Mouse (Mus musculus): ENCODE measurements at regions not wholly inside any gene's neighbourhood (a gene's known extent, or its start where the extent isn't known, plus 50 kb on each side); places are given as distances from the start of the nearest gene placed in this dataset.

DNA sequence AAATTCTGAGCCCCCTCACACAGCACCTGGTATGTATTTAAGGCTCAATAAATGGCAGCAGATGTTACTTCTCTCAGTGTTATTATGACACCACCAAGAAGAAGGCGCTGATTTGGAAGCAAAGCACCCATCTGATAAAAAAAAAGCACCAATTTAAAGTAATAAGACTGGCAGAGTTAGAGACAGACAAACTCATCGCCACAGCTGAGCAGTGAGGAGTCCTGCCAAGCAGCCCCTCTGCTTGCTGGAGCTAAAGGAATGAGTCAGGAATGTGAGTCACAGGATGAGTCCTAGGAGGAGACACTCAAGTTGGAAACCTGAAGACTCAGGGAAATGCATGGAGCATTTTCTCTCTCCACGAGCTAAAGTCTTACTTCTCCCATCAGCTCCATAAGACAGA lies 311.7 kb upstream of the Sox9 start:
- no peak for ATAC-seq (ENCODE audit: low FRiP score, low read depth)
- no peak overlapping the region for H3K4me3 ChIP-seq

DNA sequence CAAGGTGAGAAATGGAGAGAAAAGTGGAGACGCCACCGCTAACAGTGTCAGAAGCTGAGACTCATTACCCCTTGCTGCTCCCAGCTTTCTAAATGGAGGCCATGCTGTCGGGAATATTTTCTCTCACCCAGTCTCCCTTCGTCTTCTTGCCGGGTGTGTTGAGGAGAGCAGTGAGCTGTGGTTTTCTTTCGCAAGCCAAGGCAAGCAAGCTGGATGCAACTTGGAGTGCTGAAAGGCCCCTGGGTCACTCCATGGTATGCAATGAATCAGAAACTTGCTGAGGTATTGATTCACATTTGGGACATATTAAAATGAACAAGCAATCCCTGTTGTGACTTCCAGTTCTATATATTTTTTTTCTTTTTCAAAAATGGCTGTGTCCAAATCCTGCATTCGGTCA lies 308.8 kb upstream of the Sox9 start:
- H3K4me3 ChIP-seq = no peak overlapping the region
- H3K9me3 ChIP-seq = no peaks in the 10 kb centered on the region
- no peaks in the 10 kb centered on the region for H3K27me3 ChIP-seq
- no peak overlapping the region for H3K4me2 ChIP-seq (replicated peaks)
- H3K9ac ChIP-seq = no peak overlapping the region
- H3K27ac ChIP-seq = no peak overlapping the region
- no peak for ATAC-seq (ENCODE audit: low FRiP score, low read depth)
- no peaks in the 10 kb centered on the region for H3K36me3 ChIP-seq
- WGBS = 76% methylated on average over 7 of the region's 7 CpGs
- H3K4me1 ChIP-seq = no peaks in the 10 kb centered on the region; the same call in 1 of the 2 replicates

More for the DNA sequence above, 311.7 kb upstream of the Sox9 start:
- H3K9me3 ChIP-seq = no peaks in the 10 kb centered on the region
- no peak overlapping the region for H3K4me2 ChIP-seq (replicated peaks)
- no peak overlapping the region for H3K9ac ChIP-seq
- no peaks in the 10 kb centered on the region for H3K36me3 ChIP-seq
- 55% methylated on average over 3 of the region's 3 CpGs for WGBS
- H3K4me1 ChIP-seq = no peaks in the 10 kb centered on the region; the same call in 1 of the 2 replicates
- no peaks in the 10 kb centered on the region for H3K27me3 ChIP-seq
- no peak overlapping the region for H3K27ac ChIP-seq

DNA sequence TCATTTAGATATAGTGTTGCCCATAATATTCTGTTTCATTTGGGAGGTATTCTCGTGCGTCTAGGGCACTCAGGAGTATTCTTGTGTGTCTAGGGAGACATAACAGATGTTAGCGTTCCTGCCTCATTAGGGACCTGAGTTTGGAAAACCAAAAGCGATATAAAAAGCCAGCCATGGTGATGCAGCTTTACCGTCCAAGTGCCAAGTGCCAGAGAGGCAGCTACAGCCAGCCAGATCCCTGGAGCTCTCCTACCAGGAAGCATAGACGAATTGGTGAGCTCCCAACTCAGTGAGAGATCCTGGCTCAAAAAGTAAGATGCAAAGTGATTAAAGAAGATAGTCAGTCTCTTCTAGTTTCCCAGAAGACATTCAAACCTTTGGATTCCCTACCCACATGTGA lies 308.3 kb upstream of the Sox9 start:
- Histone ChIP-seq H3K4me1 (no peaks in the 10 kb centered on the region; the same call in 1 of the 2 replicates), H3K27ac (no peak overlapping the region), H3K4me3 (no peak overlapping the region), H3K9ac (no peak overlapping the region), H3K36me3 (no peaks in the 10 kb centered on the region), H3K4me2 (replicated peaks) (no peak overlapping the region), H3K27me3 (no peaks in the 10 kb centered on the region), H3K9me3 (no peaks in the 10 kb centered on the region)
- WGBS = 65% methylated on average over 6 of the region's 6 CpGs
- no peak for ATAC-seq (ENCODE audit: low FRiP score, low read depth)

DNA sequence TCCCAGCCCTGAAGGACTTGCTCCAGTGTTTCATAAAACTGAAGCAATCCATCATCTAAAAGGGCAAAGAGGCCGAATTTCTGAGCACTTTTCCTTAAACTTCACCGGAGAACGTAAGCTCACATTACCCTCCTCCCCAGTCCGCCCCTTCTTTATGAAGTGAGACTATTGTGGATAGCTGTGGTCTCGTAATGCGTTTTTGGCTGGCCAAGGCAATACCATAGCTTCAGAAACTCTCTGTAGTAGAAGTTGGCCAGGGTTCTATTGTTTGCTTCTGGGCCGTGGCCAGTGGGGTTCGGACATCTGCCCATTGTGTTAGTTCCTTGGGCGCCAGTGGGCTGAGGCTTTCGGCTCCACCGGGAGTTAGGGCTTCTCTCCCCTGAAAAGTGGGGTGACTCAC lies 301.7 kb upstream of the Sox9 start:
- Histone ChIP-seq H3K4me3 (no peak overlapping the region), H3K27ac (no peak overlapping the region), H3K4me2 (replicated peaks) (peak overlapping the region; percentile 45), H3K36me3 (no peaks in the 10 kb centered on the region), H3K4me1 (peaks cover 10% of the 10 kb centered on the region; the same call in 1 of the 2 replicates), H3K27me3 (no peaks in the 10 kb centered on the region), H3K9me3 (no peaks in the 10 kb centered on the region), H3K9ac (no peak overlapping the region)
- ATAC-seq (ENCODE audit: low FRiP score, low read depth) = no peak
- 61% methylated on average over 11 of the region's 11 CpGs for WGBS

DNA sequence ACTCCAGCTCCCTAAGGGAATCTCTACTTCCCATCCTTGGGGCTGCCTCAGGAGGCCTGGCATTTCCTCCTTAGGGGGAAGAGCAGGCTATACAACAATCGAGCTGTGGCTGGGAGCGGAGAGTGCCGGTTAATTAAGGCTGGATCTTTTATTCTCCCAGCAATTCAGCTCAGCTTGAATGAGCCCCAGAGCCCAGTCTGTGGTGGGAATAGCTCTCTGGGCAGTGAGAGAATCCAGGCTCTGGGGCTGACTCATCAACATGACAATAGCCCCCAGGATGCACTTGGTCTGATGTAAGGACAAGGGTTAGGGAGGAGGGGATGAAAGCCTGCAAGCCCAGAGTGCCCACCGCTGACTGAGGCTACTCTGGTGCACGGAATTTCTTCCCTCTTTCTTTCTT lies 280.2 kb upstream of the Sox9 start:
- Histone ChIP-seq H3K36me3 (no peaks in the 10 kb centered on the region), H3K27ac (no peak overlapping the region), H3K9ac (no peak overlapping the region), H3K27me3 (no peaks in the 10 kb centered on the region), H3K9me3 (no peaks in the 10 kb centered on the region), H3K4me1 (0 out of 2 replicates have a peak, but pooled peaks cover 4% of the 10 kb centered on the region), H3K4me3 (no peak overlapping the region), H3K4me2 (replicated peaks) (no peak overlapping the region)
- 10% methylated on average over 5 of the region's 5 CpGs for WGBS
- no peak for ATAC-seq (ENCODE audit: low FRiP score, low read depth)

DNA sequence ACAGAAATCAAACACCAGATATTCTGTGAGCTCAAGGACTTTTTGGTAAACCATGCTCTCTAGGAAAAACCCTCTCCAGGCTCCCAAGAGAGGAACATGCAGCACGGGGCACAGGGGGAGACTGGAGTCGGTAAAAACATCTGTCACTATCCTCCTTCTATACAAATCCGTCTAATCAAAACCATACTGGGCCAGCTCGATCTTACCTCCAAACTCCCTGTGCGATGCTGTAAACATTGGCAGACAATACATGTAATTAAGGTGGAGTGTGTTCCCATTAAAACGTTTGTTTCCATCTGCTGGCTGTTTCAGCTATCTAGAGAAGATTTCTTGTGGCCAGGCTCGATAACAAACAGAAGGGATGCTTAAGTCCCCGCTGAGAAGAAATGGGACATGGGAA lies 262.9 kb upstream of the Sox9 start:
- H3K27ac ChIP-seq = no peak overlapping the region
- 31% methylated on average over 8 of the region's 8 CpGs for WGBS
- no peak for ATAC-seq (ENCODE audit: low FRiP score, low read depth)
- H3K4me2 ChIP-seq (replicated peaks) = no peak overlapping the region
- H3K9me3 ChIP-seq = no peaks in the 10 kb centered on the region
- H3K4me3 ChIP-seq = no peak overlapping the region
- no peak overlapping the region for H3K9ac ChIP-seq
- peaks cover 23% of the 10 kb centered on the region for H3K4me1 ChIP-seq
- H3K36me3 ChIP-seq = no peaks in the 10 kb centered on the region
- H3K27me3 ChIP-seq = no peaks in the 10 kb centered on the region

DNA sequence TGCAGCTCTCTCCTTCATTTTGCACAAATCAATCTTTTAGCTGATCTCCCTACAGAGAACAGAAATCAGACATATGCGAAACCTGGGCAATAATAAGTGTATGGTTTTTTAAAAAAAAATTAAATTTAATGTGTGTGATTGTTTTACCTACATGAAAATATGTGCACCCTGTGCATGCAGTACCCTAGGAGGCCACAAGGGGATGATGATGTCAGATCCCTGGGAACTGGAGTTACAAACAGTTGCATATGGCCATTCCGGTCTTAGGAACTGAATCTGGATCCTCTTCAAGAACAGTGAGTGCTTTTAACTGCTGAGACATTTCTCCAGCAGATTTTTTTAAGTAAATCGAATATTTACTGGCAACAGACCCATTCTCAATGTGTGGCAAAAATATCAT lies 257.0 kb upstream of the Sox9 start:
- Histone ChIP-seq H3K9ac (no peak overlapping the region), H3K4me3 (no peak overlapping the region), H3K36me3 (no peaks in the 10 kb centered on the region), H3K27me3 (no peaks in the 10 kb centered on the region), H3K27ac (no peak overlapping the region), H3K9me3 (no peaks in the 10 kb centered on the region), H3K4me1 (peaks cover 21% of the 10 kb centered on the region), H3K4me2 (replicated peaks) (no peak overlapping the region)
- ATAC-seq (ENCODE audit: low FRiP score, low read depth) = no peak
- WGBS = 97% methylated on average over 3 of the region's 3 CpGs

DNA sequence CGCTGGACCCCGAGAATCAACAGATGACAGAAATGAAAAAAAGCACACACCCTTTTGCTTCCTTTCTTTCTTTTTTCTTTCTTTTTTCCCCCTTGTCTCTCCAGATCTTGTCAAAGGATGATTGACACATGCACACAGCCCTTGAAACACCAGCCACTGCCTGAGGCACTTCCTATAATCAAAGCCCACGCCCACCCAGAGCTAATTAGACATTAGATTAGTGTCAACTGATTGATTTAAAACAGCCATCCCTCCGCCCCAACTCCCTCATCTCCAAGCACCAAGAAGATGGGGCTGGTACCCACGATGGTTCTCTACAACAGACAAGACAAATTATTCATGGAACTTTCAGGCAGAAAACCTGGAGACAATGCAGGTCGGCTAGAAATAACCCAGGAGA lies 239.5 kb upstream of the Sox9 start:
- H3K36me3 ChIP-seq = no peaks in the 10 kb centered on the region
- no peak overlapping the region for H3K27ac ChIP-seq
- H3K27me3 ChIP-seq = no peaks in the 10 kb centered on the region
- 43% methylated on average over 6 of the region's 6 CpGs for WGBS
- no peak for ATAC-seq (ENCODE audit: low FRiP score, low read depth)
- H3K4me1 ChIP-seq = peaks cover 27% of the 10 kb centered on the region
- no peak overlapping the region for H3K4me2 ChIP-seq (replicated peaks)
- H3K4me3 ChIP-seq = no peak overlapping the region
- H3K9me3 ChIP-seq = no peaks in the 10 kb centered on the region
- no peak overlapping the region for H3K9ac ChIP-seq

DNA sequence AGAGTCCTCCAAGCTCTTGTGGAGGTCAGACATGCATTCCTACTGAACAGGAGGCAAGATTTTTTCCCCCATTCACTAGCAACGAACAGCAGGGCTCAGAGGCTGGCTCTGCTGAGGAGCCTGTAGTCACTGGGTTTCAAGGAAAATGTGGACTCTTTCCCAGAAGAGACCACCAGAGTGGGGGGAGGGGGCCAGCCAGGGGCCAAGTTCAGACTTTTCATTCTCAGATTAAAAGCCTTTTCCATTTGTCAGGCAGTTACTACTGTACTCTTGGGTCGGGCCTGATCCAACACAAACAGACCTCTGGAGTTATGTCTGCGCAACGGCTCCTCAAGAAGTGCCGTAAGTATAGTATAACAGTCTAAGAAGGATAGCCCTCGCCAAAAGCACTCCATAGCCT lies 238.6 kb upstream of the Sox9 start:
- no peak overlapping the region for H3K4me3 ChIP-seq
- peak; percentile 64 for ATAC-seq (ENCODE audit: low FRiP score, low read depth)
- H3K4me1 ChIP-seq = peaks cover 27% of the 10 kb centered on the region
- H3K9ac ChIP-seq = no peak overlapping the region
- H3K4me2 ChIP-seq (replicated peaks) = no peak overlapping the region
- WGBS = 61% methylated on average over 6 of the region's 6 CpGs
- no peaks in the 10 kb centered on the region for H3K36me3 ChIP-seq
- peak overlapping the region; percentile 52; the same call in 1 of the 2 replicates for H3K27ac ChIP-seq
- H3K9me3 ChIP-seq = no peaks in the 10 kb centered on the region
- no peaks in the 10 kb centered on the region for H3K27me3 ChIP-seq

DNA sequence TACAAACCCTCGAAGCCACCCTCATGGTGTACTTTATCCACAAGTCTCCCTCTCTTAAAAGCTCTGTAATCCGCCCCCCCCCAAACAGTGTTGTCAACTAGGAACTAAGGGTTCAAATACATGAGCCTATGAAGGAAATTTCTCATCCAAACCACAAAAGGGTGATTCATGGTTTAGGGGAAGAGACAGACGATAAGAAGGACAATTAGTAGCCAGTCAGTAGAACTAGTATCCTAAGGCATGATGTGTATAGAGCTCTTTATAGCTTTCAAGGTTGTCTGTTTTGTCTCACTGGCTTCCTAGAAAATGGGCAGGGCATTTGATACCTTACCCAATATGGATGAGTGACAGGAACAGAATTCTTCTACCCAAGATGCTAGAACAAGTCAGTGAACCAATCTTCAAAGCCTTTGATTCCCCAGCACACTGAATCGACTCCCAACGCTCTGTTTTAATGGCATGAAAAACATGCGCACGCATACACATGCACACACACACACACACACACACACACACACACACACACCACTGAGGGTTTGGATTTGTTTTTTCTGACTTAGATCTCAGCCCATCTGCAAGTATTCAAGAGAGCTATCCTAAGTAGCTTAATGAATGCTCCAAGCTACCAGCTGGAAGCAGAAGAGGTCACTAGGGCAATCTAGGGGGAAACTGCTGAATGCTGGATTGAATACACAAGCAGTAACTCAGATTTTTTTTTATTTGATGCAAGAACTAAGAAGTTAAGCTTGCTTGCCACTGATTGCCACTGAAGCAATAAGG lies 236.6 kb upstream of the Sox9 start:
- no peak overlapping the region for H3K27ac ChIP-seq
- no peak overlapping the region for H3K9ac ChIP-seq
- H3K4me3 ChIP-seq = no peak overlapping the region
- H3K4me1 ChIP-seq = peaks cover 27% of the 10 kb centered on the region
- H3K9me3 ChIP-seq = no peaks in the 10 kb centered on the region
- no peaks in the 10 kb centered on the region for H3K27me3 ChIP-seq
- no peaks in the 10 kb centered on the region for H3K36me3 ChIP-seq
- no peak overlapping the region for H3K4me2 ChIP-seq (replicated peaks)
- WGBS = 63% methylated on average over 7 of the region's 7 CpGs
- no peak for ATAC-seq (ENCODE audit: low FRiP score, low read depth)

DNA sequence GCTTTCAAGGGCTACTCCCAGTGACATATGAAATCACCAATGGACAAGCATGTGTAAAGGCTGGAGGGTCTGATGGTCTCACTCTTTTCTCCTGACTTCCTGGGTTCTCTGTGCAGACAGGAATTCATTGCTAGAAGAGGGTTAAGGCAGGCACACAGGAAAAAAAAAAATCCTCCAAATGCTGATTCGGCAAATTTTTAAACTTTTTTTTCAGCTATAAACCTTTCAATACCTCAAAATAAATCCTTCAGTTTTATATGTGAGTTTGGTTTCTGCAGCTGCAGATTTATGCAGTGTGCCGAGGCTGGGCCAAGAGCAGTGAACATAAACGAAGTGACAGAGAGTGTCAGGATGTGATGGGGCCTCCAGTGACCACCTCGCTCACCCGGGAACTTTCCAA lies 235.9 kb upstream of the Sox9 start:
- no peak for ATAC-seq (ENCODE audit: low FRiP score, low read depth)
- H3K4me1 ChIP-seq = peaks cover 27% of the 10 kb centered on the region
- no peak overlapping the region for H3K9ac ChIP-seq
- H3K36me3 ChIP-seq = no peaks in the 10 kb centered on the region
- no peaks in the 10 kb centered on the region for H3K9me3 ChIP-seq
- WGBS = 25% methylated on average over 5 of the region's 5 CpGs
- H3K4me2 ChIP-seq (replicated peaks) = no peak overlapping the region
- 0 out of 2 replicates have a peak, but pooled peaks cover 3% of the 10 kb centered on the region for H3K27me3 ChIP-seq
- no peak overlapping the region for H3K27ac ChIP-seq
- H3K4me3 ChIP-seq = no peak overlapping the region

DNA sequence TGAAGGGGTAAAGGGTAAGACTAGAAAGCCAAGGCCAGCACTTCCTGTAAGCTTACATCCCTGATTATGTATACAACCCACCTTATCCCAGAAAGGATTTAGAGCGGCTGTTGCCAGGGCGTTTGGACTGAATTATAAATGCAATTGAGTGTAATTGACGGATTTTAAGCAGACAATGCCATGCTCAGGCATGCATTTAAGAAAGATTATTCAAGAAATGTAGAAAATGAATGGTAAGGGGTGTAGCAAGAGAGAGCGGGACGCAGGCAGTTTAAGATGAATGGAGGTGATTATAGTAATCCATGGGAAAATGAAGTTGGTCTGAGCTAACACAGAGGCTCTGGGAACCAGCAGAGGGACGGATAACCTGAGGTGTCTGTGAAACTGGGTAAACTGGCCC lies 229.2 kb upstream of the Sox9 start:
- Histone ChIP-seq H3K4me2 (replicated peaks) (no peak overlapping the region), H3K9ac (no peak overlapping the region), H3K27ac (no peak overlapping the region), H3K4me3 (no peak overlapping the region), H3K9me3 (no peaks in the 10 kb centered on the region), H3K4me1 (no peaks in the 10 kb centered on the region), H3K27me3 (0 out of 2 replicates have a peak, but pooled peaks cover 3% of the 10 kb centered on the region), H3K36me3 (no peaks in the 10 kb centered on the region)
- no peak for ATAC-seq (ENCODE audit: low FRiP score, low read depth)
- WGBS = 69% methylated on average over 6 of the region's 6 CpGs

DNA sequence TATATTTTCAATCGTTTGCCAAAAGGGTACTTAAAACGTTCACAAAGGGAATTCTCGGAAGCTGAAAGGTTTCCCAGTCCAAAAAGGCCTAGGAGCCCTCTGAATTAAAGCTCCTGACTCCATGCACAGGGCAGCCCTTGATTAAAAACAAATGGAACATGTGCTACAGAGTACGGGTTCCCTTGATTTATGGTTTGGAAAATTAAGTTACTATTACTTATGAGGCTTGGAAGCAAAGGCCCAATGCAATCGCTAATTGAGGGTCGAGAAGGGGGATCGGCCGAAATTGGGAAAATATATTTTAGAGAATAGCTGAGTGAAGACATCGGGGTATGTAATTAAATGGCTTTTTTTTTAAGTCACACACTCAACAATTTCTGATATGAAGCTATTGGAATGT lies 219.0 kb upstream of the Sox9 start:
- H3K4me3 ChIP-seq = no peak overlapping the region
- peaks cover 12% of the 10 kb centered on the region; the same call in 1 of the 2 replicates for H3K9me3 ChIP-seq
- H3K27ac ChIP-seq = no peak overlapping the region
- peaks cover 12% of the 10 kb centered on the region for H3K4me1 ChIP-seq
- no peaks in the 10 kb centered on the region; the same call in 1 of the 2 replicates for H3K27me3 ChIP-seq
- 18% methylated on average over 9 of the region's 9 CpGs for WGBS
- ATAC-seq (ENCODE audit: low FRiP score, low read depth) = no peak
- H3K9ac ChIP-seq = no peak overlapping the region
- H3K4me2 ChIP-seq (replicated peaks) = no peak overlapping the region
- H3K36me3 ChIP-seq = no peaks in the 10 kb centered on the region
